Mouse (Mus musculus): ENCODE data around the gene Pld4. TPM values are rescaled to one million over a fixed set of nuclear protein-coding genes. Genes with fewer than 3 reads are reported as not detected.

The Pld4 gene
- polyA plus RNA-seq, 1 experiment from 2014 or later, result 13.0 TPM

DNA sequence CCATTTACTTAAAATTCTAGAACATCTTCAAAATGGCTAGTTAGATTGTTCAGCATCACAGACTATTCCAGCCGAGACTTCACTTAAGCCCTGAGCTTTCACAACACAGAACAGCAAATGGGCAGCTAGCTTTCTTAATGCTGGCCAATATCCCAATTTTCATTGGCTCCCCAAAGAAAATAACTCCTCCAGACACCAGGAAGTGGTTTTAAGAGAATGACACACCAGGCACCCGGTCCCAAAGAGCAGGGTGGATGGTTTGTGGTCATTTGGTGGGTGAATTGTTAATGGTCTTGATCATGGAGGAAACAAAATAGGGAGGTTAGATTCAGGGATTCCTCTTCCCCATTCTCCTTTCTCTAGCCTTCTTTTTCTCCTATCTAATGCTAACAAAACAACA lies 8.1 kb upstream of the Pld4 start:
- DNase-seq (ENCODE audit: low spot score) (no peak), ATAC-seq (replicated peaks; ENCODE audit: low FRiP score, low TSS enrichment, low read depth) (no peak)
- no peaks in the 10 kb centered on the region for H3K27me3 ChIP-seq (replicated peaks; ENCODE audit: control insufficient read depth, insufficient read depth, low read length)
- H3K4me2 ChIP-seq (ENCODE audit: low read length), result no peak overlapping the region
- WGBS, result 47% methylated on average over 2 of the region's 2 CpGs
- no peak overlapping the region for H3K4me3 ChIP-seq (ENCODE audit: low read depth, low read length)
- H3K9me3 ChIP-seq (ENCODE audit: control insufficient read depth, low read length), result no peaks in the 10 kb centered on the region
- H3K27ac ChIP-seq (ENCODE audit: low read depth), result no peak overlapping the region
- no peaks in the 10 kb centered on the region for H3K4me1 ChIP-seq (replicated peaks; ENCODE audit: control insufficient read depth, insufficient read depth, low read length)
- no peak overlapping the region for H3K9ac ChIP-seq (ENCODE audit: low read length)
- no peaks in the 10 kb centered on the region for H3K36me3 ChIP-seq (ENCODE audit: control insufficient read depth, insufficient read depth, low read length)

DNA sequence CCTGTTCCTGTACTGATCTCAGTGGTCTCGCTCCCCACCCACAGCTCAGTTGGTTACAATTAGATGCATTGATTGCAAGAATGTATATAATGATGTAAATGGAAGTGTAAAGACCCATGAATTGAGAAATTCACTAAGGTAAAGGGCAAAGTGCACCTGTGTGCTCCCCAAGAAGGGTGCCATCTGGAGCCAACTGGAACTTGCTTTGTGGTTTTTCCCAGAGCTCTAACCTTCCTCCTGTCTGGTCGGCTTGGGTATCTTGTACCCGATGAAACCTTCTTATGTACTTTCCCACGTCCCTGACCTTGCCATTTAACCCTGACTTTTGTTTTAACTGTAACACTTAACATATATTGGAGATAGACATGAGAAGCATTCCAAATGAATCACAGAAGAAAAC lies 4.6 kb upstream of the Pld4 start:
- Histone ChIP-seq H3K4me3 (ENCODE audit: low read depth, low read length) (no peak overlapping the region), H3K4me2 (ENCODE audit: low read length) (no peak overlapping the region), H3K9me3 (ENCODE audit: control insufficient read depth, low read length) (no peaks in the 10 kb centered on the region), H3K4me1 (replicated peaks; ENCODE audit: control insufficient read depth, insufficient read depth, low read length) (no peaks in the 10 kb centered on the region), H3K27me3 (replicated peaks; ENCODE audit: control insufficient read depth, insufficient read depth, low read length) (no peaks in the 10 kb centered on the region), H3K36me3 (ENCODE audit: control insufficient read depth, insufficient read depth, low read length) (no peaks in the 10 kb centered on the region), H3K27ac (ENCODE audit: low read depth) (no peak overlapping the region), H3K9ac (ENCODE audit: low read length) (no peak overlapping the region)
- no peak for DNase-seq (ENCODE audit: low spot score)
- no peak for ATAC-seq (replicated peaks; ENCODE audit: low FRiP score, low TSS enrichment, low read depth)
- 64% methylated on average over 4 of the region's 4 CpGs for WGBS

DNA sequence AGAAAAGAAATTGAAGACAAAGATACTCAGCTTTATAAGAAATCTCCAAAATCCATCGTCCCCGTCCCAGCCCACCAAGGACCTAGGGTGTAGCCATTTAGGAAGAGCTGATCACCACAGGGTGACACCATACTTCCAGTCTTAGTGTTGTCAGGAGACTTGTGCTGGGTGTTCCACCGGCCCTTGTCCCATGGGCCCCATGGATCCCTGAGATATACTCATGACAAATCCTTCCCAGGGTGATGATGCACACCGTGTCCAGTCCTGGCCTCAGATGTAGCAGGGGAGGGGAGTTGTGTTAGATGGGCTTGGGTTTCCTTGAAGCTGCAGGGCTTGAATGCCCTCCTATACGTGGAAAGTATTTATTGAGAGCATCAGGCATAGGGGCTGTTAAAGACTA lies 2.6 kb upstream of the Pld4 start:
- ATAC-seq (replicated peaks; ENCODE audit: low FRiP score, low TSS enrichment, low read depth) (no peak), DNase-seq (ENCODE audit: low spot score) (no peak)
- Histone ChIP-seq H3K4me1 (replicated peaks; ENCODE audit: control insufficient read depth, insufficient read depth, low read length) (no peaks in the 10 kb centered on the region), H3K4me2 (ENCODE audit: low read length) (no peak overlapping the region), H3K9ac (ENCODE audit: low read length) (no peak overlapping the region), H3K27ac (ENCODE audit: low read depth) (no peak overlapping the region), H3K9me3 (ENCODE audit: control insufficient read depth, low read length) (no peaks in the 10 kb centered on the region), H3K4me3 (ENCODE audit: low read depth, low read length) (no peak overlapping the region), H3K27me3 (replicated peaks; ENCODE audit: control insufficient read depth, insufficient read depth, low read length) (no peaks in the 10 kb centered on the region), H3K36me3 (ENCODE audit: control insufficient read depth, insufficient read depth, low read length) (no peaks in the 10 kb centered on the region)
- 85% methylated on average over 5 of the region's 5 CpGs for WGBS

DNA sequence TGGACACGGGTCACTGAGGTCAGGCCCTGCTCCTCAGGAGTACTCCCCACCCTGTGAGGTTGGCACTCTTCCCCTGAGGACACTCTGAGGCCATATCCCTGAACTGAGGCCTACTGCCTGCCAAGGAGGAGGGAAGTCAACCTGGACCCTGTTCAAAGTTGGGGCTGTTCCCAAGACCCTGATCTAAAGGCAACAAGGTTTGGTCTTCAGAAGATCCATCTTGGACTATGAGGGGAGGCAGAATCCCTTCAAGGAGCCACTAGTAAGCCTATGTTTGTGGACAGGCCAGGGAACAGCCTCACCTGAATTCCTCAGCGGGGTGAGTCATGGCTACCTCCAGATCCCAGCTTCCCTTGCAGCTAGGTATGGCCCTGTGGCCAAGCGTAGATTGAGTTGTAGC lies 984 bp upstream of the Pld4 start:
- ATAC-seq (replicated peaks; ENCODE audit: low FRiP score, low TSS enrichment, low read depth), result no peak
- Histone ChIP-seq H3K9ac (ENCODE audit: low read length) (no peak overlapping the region), H3K27ac (ENCODE audit: low read depth) (no peak overlapping the region), H3K4me1 (replicated peaks; ENCODE audit: control insufficient read depth, insufficient read depth, low read length) (no peaks in the 10 kb centered on the region), H3K36me3 (ENCODE audit: control insufficient read depth, insufficient read depth, low read length) (no peaks in the 10 kb centered on the region), H3K27me3 (replicated peaks; ENCODE audit: control insufficient read depth, insufficient read depth, low read length) (no peaks in the 10 kb centered on the region), H3K9me3 (ENCODE audit: control insufficient read depth, low read length) (no peaks in the 10 kb centered on the region), H3K4me2 (ENCODE audit: low read length) (no peak overlapping the region), H3K4me3 (ENCODE audit: low read depth, low read length) (no peak overlapping the region)
- WGBS, result 90% methylated on average over 3 of the region's 3 CpGs
- DNase-seq (ENCODE audit: low spot score), result no peak

DNA sequence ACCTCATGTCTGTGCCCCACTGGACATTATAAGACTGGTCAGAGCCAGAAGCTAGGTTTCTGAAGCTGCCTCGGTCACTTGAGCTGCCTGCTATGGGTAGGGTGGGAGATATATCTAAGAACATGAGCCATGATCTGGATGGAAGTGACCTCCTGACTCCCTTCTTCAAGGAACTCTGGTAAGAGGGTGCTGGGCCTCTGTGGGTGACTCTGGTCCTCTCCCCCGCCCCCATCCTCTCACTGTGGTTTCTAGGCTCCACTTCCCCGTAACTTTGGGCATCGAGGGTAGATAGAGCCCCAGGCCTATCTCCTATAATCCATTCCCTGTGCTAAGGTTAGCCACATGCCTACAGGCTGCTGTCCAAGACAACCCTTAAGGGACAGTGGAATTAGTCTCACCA lies 956 bp downstream of the Pld4 start:
- no peak overlapping the region for H3K9ac ChIP-seq (ENCODE audit: low read length)
- H3K4me3 ChIP-seq (ENCODE audit: low read depth, low read length), result no peak overlapping the region
- WGBS, result 85% methylated on average over 4 of the region's 4 CpGs
- no peaks in the 10 kb centered on the region for H3K36me3 ChIP-seq (ENCODE audit: control insufficient read depth, insufficient read depth, low read length)
- H3K4me2 ChIP-seq (ENCODE audit: low read length), result no peak overlapping the region
- H3K27me3 ChIP-seq (replicated peaks; ENCODE audit: control insufficient read depth, insufficient read depth, low read length), result no peaks in the 10 kb centered on the region
- H3K4me1 ChIP-seq (replicated peaks; ENCODE audit: control insufficient read depth, insufficient read depth, low read length), result no peaks in the 10 kb centered on the region
- DNase-seq (ENCODE audit: low spot score) (no peak), ATAC-seq (replicated peaks; ENCODE audit: low FRiP score, low TSS enrichment, low read depth) (no peak)
- no peak overlapping the region for H3K27ac ChIP-seq (ENCODE audit: low read depth)
- no peaks in the 10 kb centered on the region for H3K9me3 ChIP-seq (ENCODE audit: control insufficient read depth, low read length)

DNA sequence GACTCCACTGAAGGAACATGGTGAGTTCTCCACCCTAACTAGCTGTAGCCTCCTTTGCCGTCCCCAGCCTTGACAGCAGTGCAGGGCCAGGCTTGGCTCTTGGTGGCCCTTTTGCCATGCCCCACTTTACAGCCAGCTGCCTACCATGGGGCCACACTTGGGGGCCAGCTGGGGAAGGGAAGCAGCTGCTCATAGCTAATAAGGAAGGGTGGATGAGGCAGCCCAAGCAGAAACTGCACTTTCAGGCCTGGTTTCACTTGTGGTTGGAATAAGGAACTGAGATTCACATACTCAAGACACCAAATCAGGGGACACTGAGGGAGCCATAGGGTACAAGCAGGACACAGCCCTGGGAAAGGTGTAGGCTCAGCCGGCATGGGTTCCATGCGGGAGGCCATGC lies 1.6 kb downstream of the Pld4 start:
- Histone ChIP-seq H3K9me3 (ENCODE audit: control insufficient read depth, low read length) (no peaks in the 10 kb centered on the region), H3K4me3 (ENCODE audit: low read depth, low read length) (no peak overlapping the region), H3K27me3 (replicated peaks; ENCODE audit: control insufficient read depth, insufficient read depth, low read length) (no peaks in the 10 kb centered on the region), H3K4me1 (replicated peaks; ENCODE audit: control insufficient read depth, insufficient read depth, low read length) (no peaks in the 10 kb centered on the region), H3K27ac (ENCODE audit: low read depth) (no peak overlapping the region), H3K4me2 (ENCODE audit: low read length) (no peak overlapping the region), H3K36me3 (ENCODE audit: control insufficient read depth, insufficient read depth, low read length) (no peaks in the 10 kb centered on the region), H3K9ac (ENCODE audit: low read length) (no peak overlapping the region)
- ATAC-seq (replicated peaks; ENCODE audit: low FRiP score, low TSS enrichment, low read depth) (no peak), DNase-seq (ENCODE audit: low spot score) (no peak)
- 86% methylated on average over 3 of the region's 3 CpGs for WGBS

DNA sequence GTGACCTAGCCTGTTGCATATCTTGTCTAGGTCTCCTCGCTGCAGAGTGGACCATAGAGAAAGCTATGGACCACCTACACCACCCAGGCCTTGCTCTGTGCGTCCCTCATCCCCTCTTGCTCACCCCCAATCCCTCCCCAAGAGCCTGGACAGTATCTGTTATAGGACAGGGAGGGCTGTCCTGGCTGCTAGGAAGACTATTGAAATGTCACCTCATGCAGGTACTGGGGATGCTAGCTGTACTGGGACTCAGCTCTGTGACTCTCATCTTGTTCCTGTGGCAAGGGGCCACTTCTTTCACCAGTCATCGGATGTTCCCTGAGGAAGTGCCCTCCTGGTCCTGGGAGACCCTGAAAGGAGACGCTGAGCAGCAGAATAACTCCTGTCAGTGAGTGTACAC lies 2.7 kb downstream of the Pld4 start:
- Histone ChIP-seq H3K27ac (ENCODE audit: low read depth) (no peak overlapping the region), H3K9ac (ENCODE audit: low read length) (no peak overlapping the region), H3K36me3 (ENCODE audit: control insufficient read depth, insufficient read depth, low read length) (no peaks in the 10 kb centered on the region), H3K9me3 (ENCODE audit: control insufficient read depth, low read length) (no peaks in the 10 kb centered on the region), H3K4me2 (ENCODE audit: low read length) (no peak overlapping the region), H3K4me3 (ENCODE audit: low read depth, low read length) (no peak overlapping the region), H3K4me1 (replicated peaks; ENCODE audit: control insufficient read depth, insufficient read depth, low read length) (no peaks in the 10 kb centered on the region), H3K27me3 (replicated peaks; ENCODE audit: control insufficient read depth, insufficient read depth, low read length) (no peaks in the 10 kb centered on the region)
- WGBS, result 77% methylated on average over 4 of the region's 4 CpGs
- ATAC-seq (replicated peaks; ENCODE audit: low FRiP score, low TSS enrichment, low read depth), result no peak
- DNase-seq (ENCODE audit: low spot score), result no peak

DNA sequence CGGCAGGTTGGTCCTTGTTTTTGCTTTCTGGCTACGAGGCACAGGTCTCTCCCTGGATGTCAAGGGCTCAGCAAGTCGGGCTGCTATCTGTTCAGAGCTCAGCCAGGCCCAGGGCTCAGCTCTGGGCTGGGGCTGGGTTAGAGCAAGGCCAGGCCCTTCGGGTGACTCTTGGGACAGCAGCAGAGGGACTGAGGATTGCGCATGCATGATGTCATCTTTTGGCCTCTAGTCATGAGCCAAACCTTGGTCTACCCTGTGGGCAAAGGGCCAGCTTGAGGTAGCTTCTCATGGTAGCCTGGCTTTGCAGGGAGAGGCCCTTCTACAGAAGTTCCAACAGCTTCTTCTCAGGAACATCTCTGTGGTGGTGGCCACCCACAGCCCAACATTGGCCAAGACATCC lies 3.7 kb downstream of the Pld4 start:
- Histone ChIP-seq H3K36me3 (ENCODE audit: control insufficient read depth, insufficient read depth, low read length) (no peaks in the 10 kb centered on the region), H3K4me3 (ENCODE audit: low read depth, low read length) (no peak overlapping the region), H3K4me1 (replicated peaks; ENCODE audit: control insufficient read depth, insufficient read depth, low read length) (no peaks in the 10 kb centered on the region), H3K27ac (ENCODE audit: low read depth) (no peak overlapping the region), H3K27me3 (replicated peaks; ENCODE audit: control insufficient read depth, insufficient read depth, low read length) (no peaks in the 10 kb centered on the region), H3K9ac (ENCODE audit: low read length) (no peak overlapping the region), H3K4me2 (ENCODE audit: low read length) (no peak overlapping the region), H3K9me3 (ENCODE audit: control insufficient read depth, low read length) (no peaks in the 10 kb centered on the region)
- ATAC-seq (replicated peaks; ENCODE audit: low FRiP score, low TSS enrichment, low read depth) (no peak), DNase-seq (ENCODE audit: low spot score) (no peak)
- 87% methylated on average over 5 of the region's 5 CpGs for WGBS

DNA sequence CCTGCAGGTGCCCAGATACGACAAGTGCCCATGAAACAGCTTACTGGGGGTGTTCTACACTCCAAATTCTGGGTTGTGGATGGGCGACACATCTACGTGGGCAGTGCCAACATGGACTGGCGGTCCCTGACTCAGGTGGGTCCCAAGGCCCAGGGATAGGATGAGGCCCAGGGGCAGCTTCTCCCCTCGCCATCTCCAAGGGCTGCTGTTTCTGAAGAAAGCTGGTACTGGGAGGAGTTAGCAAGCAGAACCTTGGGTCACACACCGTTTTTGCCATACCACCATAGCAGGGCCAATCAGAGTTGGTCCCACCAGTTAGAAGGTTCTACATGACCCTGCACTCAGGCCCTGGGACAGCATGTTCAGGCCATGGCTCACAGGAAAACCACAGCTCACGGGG lies 4.5 kb downstream of the Pld4 start:
- H3K4me3 ChIP-seq (ENCODE audit: low read depth, low read length), result no peak overlapping the region
- ATAC-seq (replicated peaks; ENCODE audit: low FRiP score, low TSS enrichment, low read depth) (no peak), DNase-seq (ENCODE audit: low spot score) (no peak)
- no peak overlapping the region for H3K27ac ChIP-seq (ENCODE audit: low read depth)
- H3K27me3 ChIP-seq (replicated peaks; ENCODE audit: control insufficient read depth, insufficient read depth, low read length), result no peaks in the 10 kb centered on the region
- WGBS, result 90% methylated on average over 7 of the region's 7 CpGs
- H3K4me1 ChIP-seq (replicated peaks; ENCODE audit: control insufficient read depth, insufficient read depth, low read length), result no peaks in the 10 kb centered on the region
- H3K9me3 ChIP-seq (ENCODE audit: control insufficient read depth, low read length), result no peaks in the 10 kb centered on the region
- no peak overlapping the region for H3K9ac ChIP-seq (ENCODE audit: low read length)
- no peaks in the 10 kb centered on the region for H3K36me3 ChIP-seq (ENCODE audit: control insufficient read depth, insufficient read depth, low read length)
- H3K4me2 ChIP-seq (ENCODE audit: low read length), result no peak overlapping the region

All from intestine, embryonic 14.5 days (tissue).